Mouse (Mus musculus) small intestine, adult 2 months (tissue): ENCODE data around the gene Adamts9. TPM values are rescaled to one million over a fixed set of nuclear protein-coding genes. Genes with fewer than 3 reads are reported as not detected.

Experiments
- H3K27ac ChIP-seq: fragments of 200-500 bp; 2 replicates; pipeline ENCODE4 v1.5.1; 2012; ENCODE audit warnings: low read depth, low read length, control low read depth, inconsistent platforms; ENCODE audit not compliant: insufficient read depth
- H3K27me3 ChIP-seq: fragments of 200-500 bp; 2 replicates; pipeline ENCODE4 v1.6.1; 2012; ENCODE audit warnings: mild to moderate bottlenecking, moderate library complexity, low read length, inconsistent platforms; ENCODE audit not compliant: control insufficient read depth, insufficient read depth
- H3K36me3 ChIP-seq: fragments of 200-500 bp; 2 replicates; pipeline ENCODE4 v1.6.1; 2012; ENCODE audit warnings: mild to moderate bottlenecking, low read length, control low read depth, inconsistent platforms; ENCODE audit not compliant: control insufficient read depth, insufficient read depth
- H3K4me1 ChIP-seq: fragments of 200-500 bp; 2 replicates; pipeline ENCODE4 v1.6.1; 2012; ENCODE audit warnings: low read length, inconsistent platforms, mixed read lengths; ENCODE audit not compliant: control insufficient read depth, insufficient read depth, insufficient read length
- H3K4me3 ChIP-seq: fragments of 200-500 bp; 2 replicates; pipeline ENCODE4 v1.5.1; 2012; ENCODE audit warnings: low read depth, mild to moderate bottlenecking, control low read depth, inconsistent platforms, low read length, moderate library complexity
- CTCF ChIP-seq: fragments of 200-500 bp; IDR thresholded peaks from 2 replicates; pipeline ENCODE4 v1.5.1; 2012; ENCODE audit warnings: low read depth, mild to moderate bottlenecking, control low read depth, inconsistent platforms, low read length, moderate library complexity, mixed read lengths; ENCODE audit not compliant: insufficient replicate concordance, insufficient read length; ENCODE audit errors: extremely low read depth
- POLR2A ChIP-seq: fragments of 200-500 bp; IDR thresholded peaks from 2 replicates; pipeline ENCODE4 v1.6.1; 2012; ENCODE audit warnings: low read depth, mild to moderate bottlenecking, control low read depth, inconsistent platforms, low read length, moderate library complexity
- WGBS: fragments of 180-500 bp; shearing (Covaris S2); methylation state at CpG from one replicate; pipeline ENCODE4 v1.1.7; 2018; 5-methylcytosine and 5-hydroxymethylcytosine counted together
- polyA plus RNA-seq: library from polyadenylated mRNA; depleted of rRNA; stranded (reverse); fragments of >200 nt; gene quantifications from 2 replicates; pipeline ENCODE4 v1.2.3, GENCODE M21; 2012

Gene Adamts9
- polyA plus RNA-seq, 1 experiment: 1.8 TPM

GRCm38 (mm10) chr6:92846614-92847013 is 96.7 kb downstream of the Adamts9 start:
- H3K4me1 ChIP-seq: peaks cover 3% of the 10 kb centered on the region; the same call in 1 of the 2 replicates
- no peak for TF ChIP-seq POLR2A
- TF ChIP-seq CTCF: no peak
- 55% methylated on average over 4 of the region's 4 CpGs for WGBS

DNA sequence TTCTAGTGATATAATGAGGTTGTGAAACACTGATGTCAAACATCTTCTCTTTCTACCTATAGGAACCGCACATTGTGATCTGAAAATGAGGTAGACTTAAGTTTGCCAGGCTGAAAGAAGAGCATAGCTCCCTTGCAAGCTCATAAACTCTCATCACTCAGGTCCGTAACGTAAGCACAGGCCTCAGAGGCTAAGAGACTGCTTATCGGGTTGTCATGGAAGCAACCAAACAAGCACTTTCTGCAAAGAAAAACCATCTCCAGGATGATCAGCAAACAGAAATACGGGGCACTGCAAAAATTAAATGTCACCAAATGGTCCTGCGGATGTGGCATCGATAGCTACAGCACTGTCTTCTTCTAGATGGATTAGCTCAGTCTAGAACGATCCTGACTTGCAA is 97.4 kb downstream of the Adamts9 start:
- Histone ChIP-seq H3K36me3 (no peaks in the 10 kb centered on the region), H3K4me1 (peaks cover 3% of the 10 kb centered on the region; the same call in 1 of the 2 replicates), H3K4me3 (no peak overlapping the region), H3K27me3 (no peaks in the 10 kb centered on the region), H3K27ac (no peak overlapping the region)
- no peak for TF ChIP-seq POLR2A
- no peak for TF ChIP-seq CTCF
- WGBS: 62% methylated on average over 8 of the region's 8 CpGs

More at GRCm38 (mm10) chr6:92846614-92847013, 96.7 kb downstream of the Adamts9 start:
- Histone ChIP-seq H3K27ac (no peak overlapping the region), H3K36me3 (no peaks in the 10 kb centered on the region), H3K4me3 (no peak overlapping the region), H3K27me3 (no peaks in the 10 kb centered on the region)

GRCm38 (mm10) chr6:92843474-92843873 is 99.8 kb downstream of the Adamts9 start:
- H3K4me3 ChIP-seq: no peak overlapping the region
- H3K27me3 ChIP-seq: no peaks in the 10 kb centered on the region
- peaks cover 3% of the 10 kb centered on the region; the same call in 1 of the 2 replicates for H3K4me1 ChIP-seq
- WGBS: 79% methylated on average over 2 of the region's 2 CpGs
- H3K27ac ChIP-seq: no peak overlapping the region
- H3K36me3 ChIP-seq: no peaks in the 10 kb centered on the region
- TF ChIP-seq CTCF: no peak
- no peak for TF ChIP-seq POLR2A

- peaks cover 3% of the 10 kb centered on the region; the same call in 1 of the 2 replicates for H3K4me1 ChIP-seq
- TF ChIP-seq CTCF (no peak), POLR2A (no peak)
- no peak overlapping the region for H3K27ac ChIP-seq
- no peak overlapping the region for H3K4me3 ChIP-seq
- WGBS: 24% methylated on average over 2 of the region's 2 CpGs
- no peaks in the 10 kb centered on the region for H3K36me3 ChIP-seq
- H3K27me3 ChIP-seq: no peaks in the 10 kb centered on the region
Measured at GRCm38 (mm10) chr6:92842000-92842399, 101.3 kb downstream of the Adamts9 start.

- 81% methylated on average over 2 of the region's 2 CpGs for WGBS
- no peaks in the 10 kb centered on the region for H3K27me3 ChIP-seq
Measured at GRCm38 (mm10) chr6:92831106-92831505, 112.2 kb downstream of the Adamts9 start.

GRCm38 (mm10) chr6:92829148-92829547 is 114.1 kb downstream of the Adamts9 start:
- Histone ChIP-seq H3K4me1 (no peaks in the 10 kb centered on the region), H3K4me3 (no peak overlapping the region), H3K27me3 (no peaks in the 10 kb centered on the region), H3K27ac (no peak overlapping the region), H3K36me3 (no peaks in the 10 kb centered on the region)
- 85% methylated on average over 2 of the region's 2 CpGs for WGBS
- TF ChIP-seq POLR2A (no peak), CTCF (no peak)

More at GRCm38 (mm10) chr6:92831106-92831505, 112.2 kb downstream of the Adamts9 start:
- TF ChIP-seq CTCF (no peak), POLR2A (no peak)
- Histone ChIP-seq H3K36me3 (no peaks in the 10 kb centered on the region), H3K27ac (no peak overlapping the region), H3K4me1 (no peaks in the 10 kb centered on the region), H3K4me3 (no peak overlapping the region)

GRCm38 (mm10) chr6:92827360-92827759 is 115.9 kb downstream of the Adamts9 start:
- TF ChIP-seq CTCF (no peak), POLR2A (no peak)
- WGBS: 59% methylated on average over 5 of the region's 5 CpGs
- Histone ChIP-seq H3K4me3 (no peak overlapping the region), H3K36me3 (no peaks in the 10 kb centered on the region), H3K4me1 (no peaks in the 10 kb centered on the region), H3K27me3 (no peaks in the 10 kb centered on the region), H3K27ac (no peak overlapping the region)

GRCm38 (mm10) chr6:92826561-92826960 is 116.7 kb downstream of the Adamts9 start:
- TF ChIP-seq CTCF (no peak), POLR2A (no peak)
- Histone ChIP-seq H3K36me3 (no peaks in the 10 kb centered on the region), H3K27ac (no peak overlapping the region), H3K27me3 (no peaks in the 10 kb centered on the region), H3K4me1 (no peaks in the 10 kb centered on the region), H3K4me3 (no peak overlapping the region)
- 63% methylated on average over 5 of the region's 5 CpGs for WGBS
